Mouse (Mus musculus) midbrain, embryonic 13.5 days (tissue): ENCODE results near the gene Tex36. TPM values are rescaled to one million over a fixed set of nuclear protein-coding genes. Genes with fewer than 3 reads are reported as not detected.

ENCODE experiments used
- ATAC-seq: fragments of 200-750 bp; cut with Nextera tagmentation; 2 replicates; pipeline ENCODE4 v1.8.0; 2017; ENCODE audit warnings: mild to moderate bottlenecking, moderate TSS enrichment, moderate library complexity
- H3K27ac ChIP-seq: fragments of 300-500 bp; sonication (generic); 2 replicates; pipeline ENCODE4 v1.5.1; 2015; ENCODE audit warnings: inconsistent platforms, mild to moderate bottlenecking, moderate library complexity
- H3K27me3 ChIP-seq: fragments of 300-500 bp; sonication (generic); 2 replicates; pipeline ENCODE4 v1.6.1; 2015; ENCODE audit warnings: mild to moderate bottlenecking, inconsistent platforms
- H3K36me3 ChIP-seq: fragments of 300-500 bp; sonication (generic); 2 replicates; pipeline ENCODE4 v1.6.1; 2015; ENCODE audit warnings: mild to moderate bottlenecking, inconsistent platforms
- H3K4me1 ChIP-seq: fragments of 300-500 bp; sonication (generic); replicated peaks from 2 replicates; pipeline ENCODE4 v1.6.1; 2015; ENCODE audit warnings: inconsistent platforms
- H3K4me2 ChIP-seq: fragments of 300-500 bp; sonication (generic); replicated peaks from 2 replicates; pipeline ENCODE4 v1.6.1; 2015; ENCODE audit warnings: moderate library complexity, mild to moderate bottlenecking, inconsistent platforms
- H3K4me3 ChIP-seq: fragments of 300-500 bp; sonication (generic); replicated peaks from 2 replicates; pipeline ENCODE4 v1.5.1; 2015; ENCODE audit warnings: mild to moderate bottlenecking, inconsistent platforms
- H3K9ac ChIP-seq: fragments of 300-500 bp; sonication (generic); replicated peaks from 2 replicates; pipeline ENCODE4 v1.6.1; 2015; ENCODE audit warnings: mild to moderate bottlenecking, inconsistent platforms
- H3K9me3 ChIP-seq: fragments of 300-500 bp; sonication (generic); 2 replicates; pipeline ENCODE4 v1.6.1; 2016; ENCODE audit warnings: mild to moderate bottlenecking, inconsistent platforms
- WGBS: fragments of 180-500 bp; shearing (Covaris S2); methylation state at CpG from one replicate; pipeline ENCODE4 v1.1.7; 2015; 5-methylcytosine and 5-hydroxymethylcytosine counted together
- polyA plus RNA-seq: library from polyadenylated mRNA; unstranded; fragments of >200 nt; fragmentation: Nextera tagmentation; extraction: Ambion mirVana; gene quantifications from 2 replicates; pipeline ENCODE4 v1.2.1, GENCODE M21; 2015

The Tex36 gene
- polyA plus RNA-seq, 1 experiment from 2014 or later: 0.16 TPM

GRCm38 (mm10) chr7:133545631-133546030 lies 56.3 kb downstream of the Tex36 start:
- Histone ChIP-seq H3K27ac (no peak overlapping the region), H3K4me2 (no peak overlapping the region), H3K9ac (no peak overlapping the region), H3K36me3 (no peaks in the 10 kb centered on the region), H3K4me3 (no peak overlapping the region), H3K27me3 (no peaks in the 10 kb centered on the region), H3K9me3 (no peaks in the 10 kb centered on the region), H3K4me1 (no peaks in the 10 kb centered on the region)
- 79% methylated on average over 3 of the region's 3 CpGs for WGBS
- ATAC-seq: no peak

DNA sequence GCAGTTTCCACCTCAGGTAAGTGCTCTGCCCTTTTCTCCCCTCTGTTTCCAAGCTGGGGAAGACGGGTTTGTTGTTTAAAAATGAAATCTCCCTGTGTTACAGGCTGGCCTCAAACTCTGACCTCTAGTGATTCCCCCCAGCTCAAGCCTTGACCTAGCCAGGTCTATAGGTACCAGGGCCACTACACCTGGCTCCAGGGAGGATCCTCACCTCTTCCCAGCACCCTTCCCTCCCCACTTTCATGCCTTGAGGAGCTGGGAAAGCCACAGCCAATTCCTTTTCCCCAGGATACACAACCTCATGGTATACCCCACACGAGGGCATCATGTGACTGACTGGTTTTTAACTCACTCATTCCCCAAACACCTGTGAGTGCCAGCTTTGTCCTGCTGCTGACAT lies 57.0 kb downstream of the Tex36 start:
- WGBS: 72% methylated on average over 2 of the region's 2 CpGs
- no peak overlapping the region for H3K4me2 ChIP-seq
- no peak for ATAC-seq

DNA sequence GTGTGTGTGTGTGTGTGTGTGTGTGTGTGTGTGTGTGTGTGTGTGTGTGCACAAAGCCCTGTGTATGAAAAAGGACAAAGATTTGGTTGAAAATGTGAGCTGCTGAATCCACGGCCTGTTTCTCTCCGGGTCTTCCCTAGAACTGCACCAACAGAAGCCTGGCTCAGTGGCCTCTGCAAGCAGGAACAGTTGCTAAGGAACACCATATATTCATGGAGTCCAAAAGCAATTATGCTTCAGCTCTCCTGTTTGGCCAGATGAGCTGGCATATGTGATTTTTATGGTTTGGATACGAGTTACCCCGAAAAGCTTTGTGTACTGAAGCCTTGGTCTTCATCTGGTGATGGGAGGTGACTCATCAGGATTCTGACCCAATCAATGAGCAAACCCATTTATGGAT lies 58.8 kb downstream of the Tex36 start:
- H3K4me3 ChIP-seq: no peak overlapping the region
- no peaks in the 10 kb centered on the region for H3K27me3 ChIP-seq
- ATAC-seq: no peak
- H3K36me3 ChIP-seq: no peaks in the 10 kb centered on the region
- H3K4me2 ChIP-seq: no peak overlapping the region
- 96% methylated on average over 4 of the region's 4 CpGs for WGBS
- H3K9ac ChIP-seq: no peak overlapping the region
- no peaks in the 10 kb centered on the region for H3K9me3 ChIP-seq
- no peaks in the 10 kb centered on the region for H3K4me1 ChIP-seq
- no peak overlapping the region for H3K27ac ChIP-seq

More for the DNA sequence above, 57.0 kb downstream of the Tex36 start:
- no peaks in the 10 kb centered on the region for H3K36me3 ChIP-seq
- H3K27me3 ChIP-seq: no peaks in the 10 kb centered on the region
- no peak overlapping the region for H3K27ac ChIP-seq
- no peak overlapping the region for H3K9ac ChIP-seq
- no peaks in the 10 kb centered on the region for H3K4me1 ChIP-seq
- H3K4me3 ChIP-seq: no peak overlapping the region
- H3K9me3 ChIP-seq: no peaks in the 10 kb centered on the region

DNA sequence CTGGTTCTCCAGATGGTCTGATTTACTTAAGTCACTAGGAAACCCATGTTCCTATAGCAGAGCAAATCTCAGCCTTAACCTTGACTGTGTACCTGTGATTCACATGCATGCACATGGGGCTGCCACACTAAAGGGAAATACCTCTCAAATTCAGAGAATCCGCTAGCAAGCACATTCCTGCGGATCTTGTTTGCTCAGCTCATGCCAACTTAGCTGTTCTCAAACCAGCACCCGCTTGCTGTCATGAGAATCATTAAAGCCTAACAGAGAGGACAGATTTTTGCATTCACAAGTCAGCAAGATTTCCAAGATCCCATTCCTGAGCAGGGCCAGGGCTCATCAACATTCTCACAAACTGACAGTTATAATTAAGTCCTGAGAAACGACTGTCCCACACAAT lies 64.6 kb downstream of the Tex36 start:
- Histone ChIP-seq H3K4me3 (no peak overlapping the region), H3K4me1 (no peaks in the 10 kb centered on the region), H3K27ac (no peak overlapping the region), H3K36me3 (no peaks in the 10 kb centered on the region), H3K4me2 (no peak overlapping the region), H3K27me3 (no peaks in the 10 kb centered on the region), H3K9ac (no peak overlapping the region), H3K9me3 (no peaks in the 10 kb centered on the region)
- WGBS: 78% methylated on average over 4 of the region's 4 CpGs
- ATAC-seq: no peak

Other genes starting within 250 kb of the Tex36 start
- gene Edrf1, start 35.4 kb upstream of the Tex36 start, polyA plus RNA-seq: 22.1 and 25.7 TPM in 2 replicates
- gene Mmp21, start 77.9 kb upstream of the Tex36 start, polyA plus RNA-seq: 0.17 TPM in 2 replicates
- 110 TPM in 2 replicates for gene Bccip, start 107.2 kb upstream of the Tex36 start, polyA plus RNA-seq
- gene Uros, start 107.9 kb upstream of the Tex36 start, polyA plus RNA-seq: 58.6 and 59.0 TPM in 2 replicates
- gene Fank1, start 174.7 kb upstream of the Tex36 start, polyA plus RNA-seq: 2.7 and 3.8 TPM in 2 replicates
- gene Dhx32, start 180.6 kb upstream of the Tex36 start, polyA plus RNA-seq: 45.8 and 46.9 TPM in 2 replicates